Mouse (Mus musculus): ENCODE measurements at regions not wholly inside any gene's neighbourhood (a gene's known extent, or its start where the extent isn't known, plus 50 kb on each side); places are given as distances from the start of the nearest gene placed in this dataset.
"Not testable (repeated sequence)": the region's sequence is repeated elsewhere in the genome, so short reads cannot be mapped to it uniquely, and the experiment has no call there.

GRCm38 (mm10) chr16:12859714-12860355, 249.6 kb upstream of the Ercc4 start:
- H3K9me3 ChIP-seq (replicated peaks): no peaks in the 10 kb centered on the region
- H3K4me3 ChIP-seq (ENCODE audit: low read depth, low read length): no peak overlapping the region
- ATAC-seq (ENCODE audit: extremely low read depth, insufficient number of reproducible peaks, low FRiP score, poor library complexity, severe bottlenecking): no peak
- no peaks in the 10 kb centered on the region for H3K36me3 ChIP-seq (replicated peaks)
- H3K27me3 ChIP-seq (ENCODE audit: insufficient read depth, low read length): no peaks in the 10 kb centered on the region
- no peak for TF ChIP-seq GATA2 (IDR thresholded peaks at IDR 0.05; ENCODE audit: borderline replicate concordance, low read depth, low read length)
- TF ChIP-seq GATA1 (IDR thresholded peaks at IDR 0.05; ENCODE audit: borderline replicate concordance, low read length): no peak
- TF ChIP-seq TAL1 (conservative IDR thresholded peaks at IDR 0.05; ENCODE audit: low read depth, low read length): no peak
- TF ChIP-seq CTCF (IDR thresholded peaks at IDR 0.05; ENCODE audit: low read depth, low read length): no peak
- TF ChIP-seq POLR2AphosphoS5 (IDR thresholded peaks at IDR 0.05; ENCODE audit: insufficient replicate concordance, low read depth, low read length): no peak
- DNase-seq (ENCODE audit: low spot score): no peak
- no peaks in the 10 kb centered on the region for H3K4me1 ChIP-seq (ENCODE audit: insufficient read depth, low read depth, low read length)

- no peaks in the 10 kb centered on the region for H3K4me1 ChIP-seq (ENCODE audit: insufficient read depth, low read depth, low read length)
- DNase-seq (ENCODE audit: low spot score): no peak
- TF ChIP-seq TAL1 (conservative IDR thresholded peaks at IDR 0.05; ENCODE audit: low read depth, low read length): no peak
- TF ChIP-seq POLR2AphosphoS5 (IDR thresholded peaks at IDR 0.05; ENCODE audit: insufficient replicate concordance, low read depth, low read length): no peak
- no peak for TF ChIP-seq GATA1 (IDR thresholded peaks at IDR 0.05; ENCODE audit: borderline replicate concordance, low read length)
- TF ChIP-seq GATA2 (IDR thresholded peaks at IDR 0.05; ENCODE audit: borderline replicate concordance, low read depth, low read length): no peak
- TF ChIP-seq CTCF (IDR thresholded peaks at IDR 0.05; ENCODE audit: low read depth, low read length): no peak
- no peaks in the 10 kb centered on the region for H3K9me3 ChIP-seq (replicated peaks)
- no peak for ATAC-seq (ENCODE audit: extremely low read depth, insufficient number of reproducible peaks, low FRiP score, poor library complexity, severe bottlenecking)
- no peaks in the 10 kb centered on the region for H3K27me3 ChIP-seq (ENCODE audit: insufficient read depth, low read length)
- H3K36me3 ChIP-seq (replicated peaks): no peaks in the 10 kb centered on the region
- no peak overlapping the region for H3K4me3 ChIP-seq (ENCODE audit: low read depth, low read length)
Observed at GRCm38 (mm10) chr16:12862561-12862960, 246.9 kb upstream of the Ercc4 start.

- not testable (repeated sequence) for H3K36me3 ChIP-seq (replicated peaks); ATAC-seq (ENCODE audit: extremely low read depth, insufficient number of reproducible peaks, low FRiP score, poor library complexity, severe bottlenecking)
Observed at GRCm38 (mm10) chr16:12878326-12878725, 231.2 kb upstream of the Ercc4 start.

GRCm38 (mm10) chr16:12880011-12880410, 229.5 kb upstream of the Ercc4 start:
- no peak for TF ChIP-seq GATA1 (IDR thresholded peaks at IDR 0.05; ENCODE audit: borderline replicate concordance, low read length)
- no peak for TF ChIP-seq POLR2AphosphoS5 (IDR thresholded peaks at IDR 0.05; ENCODE audit: insufficient replicate concordance, low read depth, low read length)
- no peak for TF ChIP-seq GATA2 (IDR thresholded peaks at IDR 0.05; ENCODE audit: borderline replicate concordance, low read depth, low read length)
- no peak for TF ChIP-seq CTCF (IDR thresholded peaks at IDR 0.05; ENCODE audit: low read depth, low read length)
- TF ChIP-seq TAL1 (conservative IDR thresholded peaks at IDR 0.05; ENCODE audit: low read depth, low read length): no peak
- no peaks in the 10 kb centered on the region for H3K36me3 ChIP-seq (replicated peaks)
- no peaks in the 10 kb centered on the region for H3K9me3 ChIP-seq (replicated peaks)
- ATAC-seq (ENCODE audit: extremely low read depth, insufficient number of reproducible peaks, low FRiP score, poor library complexity, severe bottlenecking): no peak
- H3K4me1 ChIP-seq (ENCODE audit: insufficient read depth, low read depth, low read length): no peaks in the 10 kb centered on the region
- no peak for DNase-seq (ENCODE audit: low spot score)
- H3K4me3 ChIP-seq (ENCODE audit: low read depth, low read length): no peak overlapping the region
- H3K27me3 ChIP-seq (ENCODE audit: insufficient read depth, low read length): no peaks in the 10 kb centered on the region

More at GRCm38 (mm10) chr16:12878326-12878725, 231.2 kb upstream of the Ercc4 start:
- not testable (repeated sequence) for H3K27me3 ChIP-seq (ENCODE audit: insufficient read depth, low read length); H3K4me1 ChIP-seq (ENCODE audit: insufficient read depth, low read depth, low read length); DNase-seq (ENCODE audit: low spot score); H3K4me3 ChIP-seq (ENCODE audit: low read depth, low read length); H3K9me3 ChIP-seq (replicated peaks)

GRCm38 (mm10) chr16:12880481-12880880, 229.0 kb upstream of the Ercc4 start:
- no peak for TF ChIP-seq POLR2AphosphoS5 (IDR thresholded peaks at IDR 0.05; ENCODE audit: insufficient replicate concordance, low read depth, low read length)
- DNase-seq (ENCODE audit: low spot score) (no peak), ATAC-seq (ENCODE audit: extremely low read depth, insufficient number of reproducible peaks, low FRiP score, poor library complexity, severe bottlenecking) (no peak)
- H3K9me3 ChIP-seq (replicated peaks): no peaks in the 10 kb centered on the region
- no peaks in the 10 kb centered on the region for H3K4me1 ChIP-seq (ENCODE audit: insufficient read depth, low read depth, low read length)
- no peak overlapping the region for H3K4me3 ChIP-seq (ENCODE audit: low read depth, low read length)
- H3K27me3 ChIP-seq (ENCODE audit: insufficient read depth, low read length): no peaks in the 10 kb centered on the region
- no peaks in the 10 kb centered on the region for H3K36me3 ChIP-seq (replicated peaks)

GRCm38 (mm10) chr16:12882690-12883089, 226.8 kb upstream of the Ercc4 start:
- ATAC-seq (ENCODE audit: extremely low read depth, insufficient number of reproducible peaks, low FRiP score, poor library complexity, severe bottlenecking): no peak
- no peak for DNase-seq (ENCODE audit: low spot score)
- no peak for TF ChIP-seq GATA2 (IDR thresholded peaks at IDR 0.05; ENCODE audit: borderline replicate concordance, low read depth, low read length)
- no peak for TF ChIP-seq TAL1 (conservative IDR thresholded peaks at IDR 0.05; ENCODE audit: low read depth, low read length)
- TF ChIP-seq CTCF (IDR thresholded peaks at IDR 0.05; ENCODE audit: low read depth, low read length): no peak
- TF ChIP-seq POLR2AphosphoS5 (IDR thresholded peaks at IDR 0.05; ENCODE audit: insufficient replicate concordance, low read depth, low read length): no peak
- no peak for TF ChIP-seq GATA1 (IDR thresholded peaks at IDR 0.05; ENCODE audit: borderline replicate concordance, low read length)
- H3K27me3 ChIP-seq (ENCODE audit: insufficient read depth, low read length): no peaks in the 10 kb centered on the region
- no peaks in the 10 kb centered on the region for H3K36me3 ChIP-seq (replicated peaks)
- H3K4me3 ChIP-seq (ENCODE audit: low read depth, low read length): no peak overlapping the region
- H3K4me1 ChIP-seq (ENCODE audit: insufficient read depth, low read depth, low read length): no peaks in the 10 kb centered on the region
- no peaks in the 10 kb centered on the region for H3K9me3 ChIP-seq (replicated peaks)

- TF ChIP-seq TAL1 (conservative IDR thresholded peaks at IDR 0.05; ENCODE audit: low read depth, low read length): no peak
- no peak for TF ChIP-seq CTCF (IDR thresholded peaks at IDR 0.05; ENCODE audit: low read depth, low read length)
- TF ChIP-seq GATA1 (IDR thresholded peaks at IDR 0.05; ENCODE audit: borderline replicate concordance, low read length): no peak
- no peak for TF ChIP-seq POLR2AphosphoS5 (IDR thresholded peaks at IDR 0.05; ENCODE audit: insufficient replicate concordance, low read depth, low read length)
- TF ChIP-seq GATA2 (IDR thresholded peaks at IDR 0.05; ENCODE audit: borderline replicate concordance, low read depth, low read length): no peak
- no peak for ATAC-seq (ENCODE audit: extremely low read depth, insufficient number of reproducible peaks, low FRiP score, poor library complexity, severe bottlenecking)
Observed at GRCm38 (mm10) chr16:12884556-12884955, 224.9 kb upstream of the Ercc4 start.

More at GRCm38 (mm10) chr16:12884556-12884955, 224.9 kb upstream of the Ercc4 start:
- Histone ChIP-seq H3K36me3 (replicated peaks) (no peaks in the 10 kb centered on the region), H3K9me3 (replicated peaks) (no peaks in the 10 kb centered on the region), H3K27me3 (ENCODE audit: insufficient read depth, low read length) (no peaks in the 10 kb centered on the region), H3K4me3 (ENCODE audit: low read depth, low read length) (no peak overlapping the region), H3K4me1 (ENCODE audit: insufficient read depth, low read depth, low read length) (no peaks in the 10 kb centered on the region)
- DNase-seq (ENCODE audit: low spot score): no peak
